Mouse (Mus musculus): ENCODE data around the gene Oscar. TPM values are rescaled to one million over a fixed set of nuclear protein-coding genes. Genes with fewer than 3 reads are reported as not detected.
"Not testable (repeated sequence)": the region's sequence is repeated elsewhere in the genome, so short reads cannot be mapped to it uniquely, and the experiment has no call there.

Oscar gene
- polyA plus RNA-seq, 1 experiment from 2014 or later: 0.20 TPM

DNA sequence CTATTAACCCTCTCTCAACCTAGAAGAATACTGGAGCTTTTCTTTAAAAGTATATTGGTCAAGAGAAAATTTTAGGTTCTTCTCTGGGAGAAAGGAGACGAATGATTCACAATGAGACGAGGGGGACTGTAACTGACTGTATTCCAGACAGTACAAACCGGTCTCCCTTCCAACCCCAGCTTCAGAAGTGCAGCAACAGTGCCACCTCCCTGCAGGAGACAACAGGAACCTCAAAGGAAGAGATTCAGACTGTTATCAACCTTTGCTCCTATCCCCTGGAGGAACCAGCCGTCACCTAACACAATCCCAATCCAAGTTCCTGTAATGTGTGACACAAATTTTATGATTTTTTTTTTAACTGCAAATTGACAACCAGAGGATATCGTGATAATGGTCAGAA lies 41.7 kb downstream of the Oscar start:
- WGBS: 63% methylated on average over 5 of the region's 5 CpGs
- Histone ChIP-seq H3K9me3 (replicated peaks; ENCODE audit: control insufficient read depth, low read length) (no peaks in the 10 kb centered on the region), H3K4me3 (ENCODE audit: low read depth, low read length) (no peak overlapping the region), H3K27me3 (ENCODE audit: control insufficient read depth, insufficient read depth, low read length) (no peaks in the 10 kb centered on the region), H3K9ac (replicated peaks; ENCODE audit: low read length) (no peak overlapping the region), H3K4me2 (ENCODE audit: low read depth, low read length) (no peak overlapping the region), H3K36me3 (replicated peaks; ENCODE audit: control insufficient read depth, insufficient read depth, low read depth, low read length) (no peaks in the 10 kb centered on the region), H3K4me1 (ENCODE audit: control insufficient read depth, insufficient read depth, low read length) (no peaks in the 10 kb centered on the region), H3K27ac (replicated peaks; ENCODE audit: low read depth, low read length) (no peak overlapping the region)
- DNase-seq (ENCODE audit: low spot score) (no peak), ATAC-seq (replicated peaks; ENCODE audit: insufficient number of reproducible peaks, low FRiP score, low TSS enrichment, low read depth) (no peak)

DNA sequence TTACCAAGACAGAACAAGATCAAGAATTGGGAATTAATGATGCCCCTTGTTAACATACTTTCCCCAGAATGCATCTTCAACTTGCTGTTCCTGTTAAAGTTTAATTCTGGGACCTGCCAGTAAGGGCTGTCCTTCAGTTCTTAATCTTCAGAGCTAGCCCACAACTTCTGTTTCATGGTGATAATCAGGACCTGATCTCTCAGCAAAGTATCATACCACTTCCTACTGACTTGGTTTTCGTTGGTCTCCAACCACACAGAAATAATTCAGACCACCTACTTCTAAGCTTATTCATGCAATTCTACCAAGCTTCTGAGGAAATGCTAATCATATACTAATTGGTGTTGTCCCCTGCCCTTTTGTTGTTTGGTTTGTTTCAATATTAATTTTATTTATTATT lies 44.1 kb downstream of the Oscar start:
- Histone ChIP-seq H3K36me3 (replicated peaks; ENCODE audit: control insufficient read depth, insufficient read depth, low read depth, low read length) (no peaks in the 10 kb centered on the region), H3K4me3 (ENCODE audit: low read depth, low read length) (no peak overlapping the region), H3K9ac (replicated peaks; ENCODE audit: low read length) (no peak overlapping the region), H3K27me3 (ENCODE audit: control insufficient read depth, insufficient read depth, low read length) (no peaks in the 10 kb centered on the region), H3K4me2 (ENCODE audit: low read depth, low read length) (no peak overlapping the region), H3K9me3 (replicated peaks; ENCODE audit: control insufficient read depth, low read length) (no peaks in the 10 kb centered on the region), H3K4me1 (ENCODE audit: control insufficient read depth, insufficient read depth, low read length) (no peaks in the 10 kb centered on the region), H3K27ac (replicated peaks; ENCODE audit: low read depth, low read length) (no peak overlapping the region)
- DNase-seq (ENCODE audit: low spot score): no peak
- ATAC-seq (replicated peaks; ENCODE audit: insufficient number of reproducible peaks, low FRiP score, low TSS enrichment, low read depth): no peak
- 84% methylated on average over 1 of the region's 1 CpGs for whole genome bisulfite sequencing

DNA sequence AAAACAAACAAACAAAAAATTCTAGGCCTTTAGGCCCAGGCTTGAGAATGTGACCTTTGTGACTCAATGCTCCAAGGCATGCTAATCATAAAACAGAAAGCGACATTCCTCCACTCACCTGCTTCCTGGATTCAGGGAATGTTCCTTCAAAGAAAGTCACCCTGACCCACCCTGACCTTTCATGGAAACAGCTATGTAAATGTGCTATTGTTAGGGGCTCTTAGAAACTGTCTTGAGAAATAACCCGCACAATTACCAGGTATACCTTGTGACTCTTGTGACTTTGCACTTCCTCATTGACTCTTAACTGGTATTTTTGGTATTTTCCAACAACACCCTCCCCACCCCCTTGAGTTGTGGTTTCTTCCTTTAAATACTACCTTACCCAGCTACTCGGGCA lies 45.4 kb downstream of the Oscar start:
- not testable (repeated sequence) for ATAC-seq (replicated peaks; ENCODE audit: insufficient number of reproducible peaks, low FRiP score, low TSS enrichment, low read depth); DNase-seq (ENCODE audit: low spot score)
- 82% methylated on average over 3 of the region's 3 CpGs for WGBS

DNA sequence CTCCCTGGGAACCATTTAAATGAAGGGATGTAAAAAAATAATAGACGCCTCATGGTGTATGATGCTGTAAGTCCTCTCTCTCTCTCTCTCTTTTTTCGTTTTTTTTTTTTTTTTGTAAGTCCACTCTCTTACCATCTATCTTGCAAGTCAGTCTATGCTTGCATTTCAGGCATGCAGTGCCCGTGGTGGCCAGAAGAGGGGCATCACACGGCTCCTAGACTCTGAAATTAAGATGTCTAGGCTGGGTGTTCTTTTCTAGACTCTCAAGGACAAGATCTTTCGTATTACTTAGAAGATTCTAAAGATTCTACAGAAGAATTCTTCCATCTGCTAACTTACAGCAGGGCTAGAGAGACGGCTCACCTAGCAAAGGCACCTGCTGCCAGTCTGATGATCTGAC lies 46.2 kb downstream of the Oscar start:
- no peaks in the 10 kb centered on the region for H3K27me3 ChIP-seq (ENCODE audit: control insufficient read depth, insufficient read depth, low read length)
- no peaks in the 10 kb centered on the region for H3K9me3 ChIP-seq (replicated peaks; ENCODE audit: control insufficient read depth, low read length)
- DNase-seq (ENCODE audit: low spot score) (no peak), ATAC-seq (replicated peaks; ENCODE audit: insufficient number of reproducible peaks, low FRiP score, low TSS enrichment, low read depth) (no peak)
- no peak overlapping the region for H3K9ac ChIP-seq (replicated peaks; ENCODE audit: low read length)
- no peaks in the 10 kb centered on the region for H3K4me1 ChIP-seq (ENCODE audit: control insufficient read depth, insufficient read depth, low read length)
- no peak overlapping the region for H3K4me2 ChIP-seq (ENCODE audit: low read depth, low read length)
- WGBS: 70% methylated on average over 6 of the region's 6 CpGs
- no peak overlapping the region for H3K4me3 ChIP-seq (ENCODE audit: low read depth, low read length)
- H3K27ac ChIP-seq (replicated peaks; ENCODE audit: low read depth, low read length): no peak overlapping the region
- H3K36me3 ChIP-seq (replicated peaks; ENCODE audit: control insufficient read depth, insufficient read depth, low read depth, low read length): no peaks in the 10 kb centered on the region

More for the DNA sequence above, 45.4 kb downstream of the Oscar start:
- not testable (repeated sequence) for H3K9me3 ChIP-seq (replicated peaks; ENCODE audit: control insufficient read depth, low read length); H3K4me3 ChIP-seq (ENCODE audit: low read depth, low read length); H3K36me3 ChIP-seq (replicated peaks; ENCODE audit: control insufficient read depth, insufficient read depth, low read depth, low read length); H3K27ac ChIP-seq (replicated peaks; ENCODE audit: low read depth, low read length); H3K9ac ChIP-seq (replicated peaks; ENCODE audit: low read length); H3K4me2 ChIP-seq (ENCODE audit: low read depth, low read length); H3K4me1 ChIP-seq (ENCODE audit: control insufficient read depth, insufficient read depth, low read length); H3K27me3 ChIP-seq (ENCODE audit: control insufficient read depth, insufficient read depth, low read length)

DNA sequence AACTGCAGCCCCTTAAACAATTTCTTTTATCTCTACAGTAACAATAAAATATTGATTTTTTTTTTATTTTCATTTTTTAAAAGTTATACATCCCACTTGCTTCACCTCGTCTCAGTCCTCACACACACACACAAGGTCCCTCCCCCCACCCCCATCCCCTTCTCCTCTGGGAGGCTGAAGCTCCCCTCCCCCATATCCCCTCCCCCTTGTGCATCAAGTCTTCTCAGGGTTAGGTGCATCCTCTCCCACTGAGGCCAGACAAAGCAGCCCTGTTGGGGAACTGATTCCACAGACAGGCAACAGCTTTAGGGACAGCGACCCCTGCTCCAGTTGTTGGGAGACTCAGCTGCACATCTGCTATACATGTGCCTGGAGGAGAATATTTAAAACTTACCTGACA lies 48.6 kb downstream of the Oscar start:
- Histone ChIP-seq H3K4me3 (ENCODE audit: low read depth, low read length) (no peak overlapping the region), H3K4me2 (ENCODE audit: low read depth, low read length) (no peak overlapping the region), H3K27me3 (ENCODE audit: control insufficient read depth, insufficient read depth, low read length) (no peaks in the 10 kb centered on the region), H3K27ac (replicated peaks; ENCODE audit: low read depth, low read length) (no peak overlapping the region), H3K9me3 (replicated peaks; ENCODE audit: control insufficient read depth, low read length) (no peaks in the 10 kb centered on the region), H3K9ac (replicated peaks; ENCODE audit: low read length) (no peak overlapping the region), H3K36me3 (replicated peaks; ENCODE audit: control insufficient read depth, insufficient read depth, low read depth, low read length) (no peaks in the 10 kb centered on the region), H3K4me1 (ENCODE audit: control insufficient read depth, insufficient read depth, low read length) (no peaks in the 10 kb centered on the region)
- 3% methylated on average over 2 of the region's 2 CpGs for WGBS
- DNase-seq (ENCODE audit: low spot score) (no peak), ATAC-seq (replicated peaks; ENCODE audit: insufficient number of reproducible peaks, low FRiP score, low TSS enrichment, low read depth) (no peak)

Small RNAs within 50 kb of the gene (microRNA-seq; reads per million reads assigned to microRNA genes)
- gene Gm25100 (ENCODE audit: borderline number of aligned reads) (not detected), gene Mir3572 (ENCODE audit: borderline number of aligned reads) (3.8 reads per million)

Other genes with a start within 250 kb of the Oscar start
- 4.7 and 6.5 TPM in 2 replicates for gene Cacng8, start 225.5 kb downstream of the Oscar start, polyA plus RNA-seq (2014; fragmentation: Nextera tagmentation; extraction: Ambion mirVana)
- gene Cacng6, start 192.0 kb downstream of the Oscar start, polyA plus RNA-seq (2014; fragmentation: Nextera tagmentation; extraction: Ambion mirVana): 0.34 TPM in 1 of 2 replicates, not detected in the other
- not detected in 2 replicates for gene Tarm1, start 113.5 kb downstream of the Oscar start, polyA plus RNA-seq (2014; fragmentation: Nextera tagmentation; extraction: Ambion mirVana)
- 296 and 350 TPM in 2 replicates for gene Ndufa3, start 1.2 kb upstream of the Oscar start, polyA plus RNA-seq (2014; fragmentation: Nextera tagmentation; extraction: Ambion mirVana)
- 29.0 and 30.7 TPM in 2 replicates for gene Tfpt, start 13.8 kb upstream of the Oscar start, polyA plus RNA-seq (2014; fragmentation: Nextera tagmentation; extraction: Ambion mirVana)
- gene Prpf31, start 13.8 kb upstream of the Oscar start, polyA plus RNA-seq (2014; fragmentation: Nextera tagmentation; extraction: Ambion mirVana): 142 and 151 TPM in 2 replicates
- 57.4 and 63.9 TPM in 2 replicates for gene Cnot3, start 29.1 kb upstream of the Oscar start, polyA plus RNA-seq (2014; fragmentation: Nextera tagmentation; extraction: Ambion mirVana)
- gene Leng1, start 49.7 kb upstream of the Oscar start, polyA plus RNA-seq (2014; fragmentation: Nextera tagmentation; extraction: Ambion mirVana): 15.3 and 16.5 TPM in 2 replicates
- 3.9 and 4.3 TPM in 2 replicates for gene Tmc4, start 61.4 kb upstream of the Oscar start, polyA plus RNA-seq (2014; fragmentation: Nextera tagmentation; extraction: Ambion mirVana)
- 257 and 283 TPM in 2 replicates for gene Tsen34, start 76.7 kb upstream of the Oscar start, polyA plus RNA-seq (2014; fragmentation: Nextera tagmentation; extraction: Ambion mirVana)
- gene Mboat7, start 77.4 kb upstream of the Oscar start, polyA plus RNA-seq (2014; fragmentation: Nextera tagmentation; extraction: Ambion mirVana): 27.6 and 28.4 TPM in 2 replicates
- gene Rps9, start 87.8 kb upstream of the Oscar start, polyA plus RNA-seq (2014; fragmentation: Nextera tagmentation; extraction: Ambion mirVana): 1,406 and 1,416 TPM in 2 replicates
- gene Pirb, start 104.2 kb upstream of the Oscar start, polyA plus RNA-seq (2014; fragmentation: Nextera tagmentation; extraction: Ambion mirVana): 0.10 and 0.17 TPM in 2 replicates
- gene Gm15448, start 209.5 kb upstream of the Oscar start, polyA plus RNA-seq (2014; fragmentation: Nextera tagmentation; extraction: Ambion mirVana): not detected in 2 replicates
- gene Pira2, start 228.9 kb upstream of the Oscar start, polyA plus RNA-seq (2014; fragmentation: Nextera tagmentation; extraction: Ambion mirVana): 0.13 TPM in 1 of 2 replicates, not detected in the other